Comparison of ENCODE assay signal across 9 mouse cellular contexts in genomic region chr3:101110043-101110837, GRCm38 (mm10). TPM values are rescaled to one million over a fixed set of nuclear protein-coding genes. Genes with fewer than 3 reads are reported as not detected.
DNase-seq lines count a peak whose midpoint lies in the region; ATAC-seq and TF ChIP-seq lines count a peak whose summit lies in the region.
"Had no signal": no experiment of that assay in that cellular context is flagged by ENCODE, and none has a peak within 500 bp of the region (broad histone marks: within the 10 kb centered on the region; RNA-seq: fewer than 3 reads in every experiment).

Gene Ptgfrn, minus strand, starts transcription at chr3:101110278.

- H3K4me1 ChIP-seq in ES-E14 (ENCODE audit: control insufficient read depth in 2 of 2, insufficient read depth in 2 of 2, low read length in 2 of 2, poor library complexity in 1 of 2): peaks cover 14 to 35% of the 10 kb centered on the region in 2 experiments
- H3K4me1 ChIP-seq in forebrain, embryonic 14.5 days (ENCODE audit: control insufficient read depth, insufficient read depth, low read length): peaks cover 47% of the 10 kb centered on the region
- H3K4me1 ChIP-seq in lung, postnatal 0 days (ENCODE audit: insufficient read depth, low read depth, low read length): peaks cover 3% of the 10 kb centered on the region; the same call in 1 of the 2 replicates

- intact Hi-C loops in heart, postnatal 36 days (cut with DNase I): loop anchor here (2.0 to 5.0 kb wide), 2 partner anchors 53 to 182 kb away; no protein-coding TSS in a partner anchor

- peaks cover 3% of the 10 kb centered on the region; the same call in 1 of the 2 replicates for H3K36me3 ChIP-seq in ES-E14 (ENCODE audit: control insufficient read depth, insufficient read depth, low read length, poor library complexity, severe bottlenecking)
- H3K36me3 ChIP-seq in forebrain, embryonic 14.5 days (ENCODE audit: control insufficient read depth, insufficient read depth, low read length): no peaks in the 10 kb centered on the region
- H3K36me3 ChIP-seq in lung, postnatal 0 days (ENCODE audit: insufficient read depth, low read length): no peaks in the 10 kb centered on the region

- ATAC-seq in forebrain, embryonic 14.5 days: peak; percentile 68
- ATAC-seq in lung, postnatal 0 days: peak; percentile 81

- no peak for TF ChIP-seq EP300 in lung, postnatal 0 days (IDR thresholded peaks at IDR 0.05)

- 1% methylated on average over 52 of the region's 81 CpGs for WGBS in forebrain, embryonic 14.5 days
- WGBS in large intestine, adult 2 months: 2% methylated on average over 64 of the region's 81 CpGs
- WGBS in lung, postnatal 0 days: 1% methylated on average over 31 of the region's 81 CpGs

- TF ChIP-seq CTCF in lung, postnatal 0 days (IDR thresholded peaks at IDR 0.05): no peak

- in situ Hi-C loops in ES-E14 (cut with MboI; ENCODE audit: low sequenced_read_pairs in 2 of 2, unreplicated experiment in 2 of 2): no loop called here

- peak within 1 kb of the TSS; percentile 77 to 97 for H3K4me3 ChIP-seq in ES-E14 (ENCODE audit: insufficient read depth in 1 of 2, low read depth in 1 of 2, low read length in 2 of 2, poor library complexity in 1 of 2, severe bottlenecking in 1 of 2)
- H3K4me3 ChIP-seq in forebrain, embryonic 14.5 days (ENCODE audit: low read depth, low read length): peak within 1 kb of the TSS; percentile 76
- H3K4me3 ChIP-seq in lung, postnatal 0 days (ENCODE audit: low read depth, low read length): peak within 1 kb of the TSS; percentile 67

- DNase-seq in ES-E14 (ENCODE audit: low read depth, low spot score): no peak
- peak; percentile 79 to 86 for DNase-seq in adrenal gland, postnatal 36 days
- peak; percentile 77 for DNase-seq in forebrain, embryonic 14.5 days (ENCODE audit: low spot score)
- peak; percentile 79 to 84 for DNase-seq in heart, postnatal 36 days
- no peak for DNase-seq in large intestine, adult 2 months (ENCODE audit: low read depth, low spot score)
- peak; percentile 87 for DNase-seq in lung, postnatal 0 days (ENCODE audit: low spot score)
- DNase-seq in retina, embryonic 14.5 days (ENCODE audit: low spot score): peak; percentile 70
- peak; percentile 71 to 80 for DNase-seq in urinary bladder, postnatal 4 days (ENCODE audit: low spot score in 2 of 2)

- H3K27ac ChIP-seq in ES-E14 (ENCODE audit: insufficient read depth, low read depth, low read length, poor library complexity, severe bottlenecking): peak within 1 kb of the TSS; percentile 58; the same call in 1 of the 2 replicates
- peak within 1 kb of the TSS; percentile 87 for H3K27ac ChIP-seq in forebrain, embryonic 14.5 days (ENCODE audit: low read depth, low read length)
- peak within 1 kb of the TSS; percentile 78 for H3K27ac ChIP-seq in lung, postnatal 0 days (ENCODE audit: low read length)
- H3K27ac ChIP-seq: macrophage had no signal

- peak within 1 kb of the TSS; percentile 91 for H3K4me2 ChIP-seq in forebrain, embryonic 14.5 days (ENCODE audit: low read length)
- peak within 1 kb of the TSS; percentile 96 for H3K4me2 ChIP-seq in lung, postnatal 0 days (replicated peaks; ENCODE audit: low read depth, low read length)

- no peaks in the 10 kb centered on the region for H3K9me3 ChIP-seq in ES-E14 (ENCODE audit: control insufficient read depth, insufficient read depth, low read depth, low read length)
- no peaks in the 10 kb centered on the region for H3K9me3 ChIP-seq in forebrain, embryonic 14.5 days (replicated peaks; ENCODE audit: control insufficient read depth, low read length)
- no peaks in the 10 kb centered on the region for H3K9me3 ChIP-seq in lung, postnatal 0 days (ENCODE audit: low read length)

- H3K27me3 ChIP-seq in forebrain, embryonic 14.5 days (replicated peaks; ENCODE audit: control insufficient read depth, insufficient read depth, low read length): no peaks in the 10 kb centered on the region
- H3K27me3 ChIP-seq in lung, postnatal 0 days (replicated peaks; ENCODE audit: insufficient read depth, low read length): no peaks in the 10 kb centered on the region

- H3K9ac ChIP-seq in ES-E14 (ENCODE audit: insufficient read depth, low read depth, low read length, poor library complexity, severe bottlenecking): peak within 1 kb of the TSS; percentile 88
- H3K9ac ChIP-seq in forebrain, embryonic 14.5 days (ENCODE audit: low read length): peak within 1 kb of the TSS; percentile 93
- H3K9ac ChIP-seq in lung, postnatal 0 days (replicated peaks; ENCODE audit: low read depth): peak within 1 kb of the TSS; percentile 68

TF ChIP-seq in ES-E14, 5 proteins besides CTCF, POLR2A, EP300 and RAD21:
- TF ChIP-seq HCFC1 (IDR thresholded peaks at IDR 0.05; ENCODE audit: borderline replicate concordance, insufficient read depth, low read length): no peak
- TF ChIP-seq CHD2 (IDR thresholded peaks at IDR 0.05; ENCODE audit: low read depth, low read length): no peak
- TF ChIP-seq ZNF384 (IDR thresholded peaks at IDR 0.05; ENCODE audit: low read depth, low read length): no peak
- TF ChIP-seq ZC3H11A (IDR thresholded peaks at IDR 0.05; ENCODE audit: borderline replicate concordance, low read depth, low read length): no peak
- TF ChIP-seq MAFK (IDR thresholded peaks at IDR 0.05; ENCODE audit: insufficient read depth, low read depth, low read length): no peak

RNA-seq across cellular contexts. Expression of gene Ptgfrn, which starts in this region (rescaled TPM):
- 52.3 and 81.2 TPM in 2 replicates for total RNA-seq in ES-E14 (2012; rRNA removed)
- total RNA-seq in adrenal gland, postnatal 36 days (2021): 10 to 100 TPM; 47.6 to 53.9 TPM
- polyA plus RNA-seq in forebrain, embryonic 14.5 days (2014; fragmentation: Nextera tagmentation; extraction: Ambion mirVana): 3.4 and 4.5 TPM in 2 replicates
- 10 to 100 TPM; 27.1 to 29.3 TPM for total RNA-seq in heart, postnatal 36 days (2021)
- polyA plus RNA-seq in large intestine, adult 2 months (2012; rRNA removed): 24.1 and 31.9 TPM in 2 replicates
- 10.2 and 10.5 TPM in 2 replicates for polyA plus RNA-seq in lung, postnatal 0 days (2015; fragmentation: Nextera tagmentation; extraction: Ambion mirVana)

Comparison
In these comparisons a context has a peak if more than half of its experiments do, and no peak if none do; other contexts are left out.
1. DNase-seq: peak in adrenal gland, postnatal 36 days (2 of 2), forebrain, embryonic 14.5 days (single experiment), heart, postnatal 36 days (2 of 2), lung, postnatal 0 days (single experiment), retina, embryonic 14.5 days (single experiment) and urinary bladder, postnatal 4 days (2 of 2); none in ES-E14 (single experiment) and large intestine, adult 2 months (single experiment).
2. Peak in every context shown above with its lines, with median percentiles within 50 percentile points of each other: H3K27ac ChIP-seq, H3K4me3 ChIP-seq and H3K9ac ChIP-seq.